Mouse (Mus musculus): Measurements from ENCODE around the gene Prkcb.

DNA sequence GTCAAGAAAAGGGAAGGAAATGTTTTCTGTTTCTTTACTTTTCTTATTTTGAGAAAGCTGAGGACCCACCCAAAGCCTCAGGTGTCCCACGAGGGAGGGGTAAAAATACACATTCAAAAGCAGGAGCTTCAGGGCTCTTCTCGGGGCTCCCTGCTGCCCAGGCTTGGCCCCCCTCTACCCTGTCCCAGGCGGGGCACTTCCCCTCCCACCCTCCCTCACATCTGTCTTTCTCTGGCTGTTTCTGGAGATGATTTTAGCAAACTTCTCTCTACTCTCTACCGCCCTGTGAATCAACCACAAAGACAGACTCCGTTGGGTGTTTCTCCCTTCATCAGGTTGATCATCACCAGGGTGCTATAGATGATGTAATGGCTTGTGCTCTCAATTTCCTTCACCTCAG lies 105.4 kb downstream of the Prkcb start:
- TF ChIP-seq CTCF (IDR thresholded peaks at IDR 0.05; ENCODE audit: low read depth, low read length) (no peak), EP300 (IDR thresholded peaks at IDR 0.05; ENCODE audit: insufficient read depth, low read depth, low read length) (no peak), POLR2A (IDR thresholded peaks at IDR 0.05; ENCODE audit: insufficient read depth, low read length) (no peak)
